ENCODE assay signal across 9 mouse cellular contexts in the genomic region with DNA sequence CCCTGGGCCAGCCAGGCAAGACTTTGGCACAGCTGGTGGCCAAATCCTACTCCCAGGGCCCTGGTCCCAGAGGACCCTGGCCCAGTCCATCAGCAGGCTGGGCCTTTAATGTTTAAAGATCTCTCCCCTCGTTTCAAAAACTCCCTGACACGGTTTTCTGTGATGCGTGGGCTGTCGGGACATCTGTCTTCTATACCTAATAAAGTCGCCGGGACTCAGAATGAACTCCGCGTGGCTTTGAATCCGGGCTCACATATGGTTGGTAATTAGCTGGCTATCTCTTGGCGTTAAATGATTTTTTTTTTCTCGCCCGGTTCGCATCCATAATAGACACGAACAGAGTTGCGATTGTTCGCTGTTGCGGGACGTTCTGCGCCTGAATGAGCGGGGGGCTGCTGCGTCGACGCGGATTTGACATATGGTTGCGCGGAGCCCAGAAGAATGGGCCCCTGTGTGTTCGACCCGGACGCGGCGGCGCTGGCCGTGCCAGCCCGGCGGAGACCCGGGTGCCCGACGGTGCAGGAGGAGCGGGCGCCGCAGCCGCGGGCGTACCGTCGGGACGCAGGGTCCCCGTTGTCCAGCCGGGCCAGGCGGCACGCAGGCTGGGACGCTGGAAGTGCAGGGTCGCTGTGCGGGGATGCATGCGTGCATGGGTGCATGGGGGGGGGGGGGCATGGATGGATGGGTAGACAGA. TPM values are rescaled to one million over a fixed set of nuclear protein-coding genes. Genes with fewer than 3 reads are reported as not detected.
DNase-seq lines count a peak whose midpoint lies in the region; ATAC-seq and TF ChIP-seq lines count a peak whose summit lies in the region.
"Had no signal": no experiment of that assay in that cellular context is flagged by ENCODE, and none has a peak within 500 bp of the region (broad histone marks: within the 10 kb centered on the region; RNA-seq: fewer than 3 reads in every experiment).

No protein-coding gene starts in this region.

- peak overlapping the region; percentile 61 for H3K4me2 ChIP-seq in hindbrain, embryonic 13.5 days
- peak overlapping the region; percentile 59 for H3K4me2 ChIP-seq in midbrain, embryonic 12.5 days (replicated peaks)

- TF ChIP-seq POLR2A in heart, adult 2 months (IDR thresholded peaks at IDR 0.05; ENCODE audit: insufficient read depth, low read depth, low read length): no peak

- no peaks in the 10 kb centered on the region for H3K79me2 ChIP-seq in heart, adult 2 months (replicated peaks; ENCODE audit: control insufficient read depth, insufficient read depth, low read length)

- WGBS in heart, adult 2 months: 23% methylated on average over 55 of the region's 55 CpGs
- WGBS in hindbrain, embryonic 13.5 days: under 1% methylated on average over 55 of the region's 55 CpGs
- 1% methylated on average over 55 of the region's 55 CpGs for WGBS in midbrain, embryonic 12.5 days

- no peak overlapping the region; the same call in 1 of the 2 replicates for H3K4me3 ChIP-seq in heart, adult 2 months
- peak overlapping the region; percentile 34 for H3K4me3 ChIP-seq in hindbrain, embryonic 13.5 days
- peak overlapping the region; percentile 37 for H3K4me3 ChIP-seq in midbrain, embryonic 12.5 days

- no peak overlapping the region for H3K27ac ChIP-seq in heart, adult 2 months
- peak overlapping the region; percentile 85 for H3K27ac ChIP-seq in hindbrain, embryonic 13.5 days
- H3K27ac ChIP-seq in midbrain, embryonic 12.5 days (replicated peaks): peak overlapping the region; percentile 93

- H3K9ac ChIP-seq in heart, adult 2 months (ENCODE audit: low read depth, low read length): peak overlapping the region; percentile 50
- peak overlapping the region; percentile 74 for H3K9ac ChIP-seq in hindbrain, embryonic 13.5 days
- peak overlapping the region; percentile 61 for H3K9ac ChIP-seq in midbrain, embryonic 12.5 days (replicated peaks)

- ATAC-seq in hindbrain, embryonic 13.5 days (ENCODE audit: low FRiP score): peak; percentile 55
- peak; percentile 57 for ATAC-seq in midbrain, embryonic 12.5 days (ENCODE audit: low FRiP score, low read depth)

- no peak for TF ChIP-seq EP300 in heart, adult 2 months (IDR thresholded peaks at IDR 0.05; ENCODE audit: insufficient read depth, low read depth, low read length)

- no peak for TF ChIP-seq CTCF in heart, adult 2 months (IDR thresholded peaks at IDR 0.05)

- H3K36me3 ChIP-seq in heart, adult 2 months (ENCODE audit: control insufficient read depth, insufficient read depth, low read length): no peaks in the 10 kb centered on the region
- no peaks in the 10 kb centered on the region for H3K36me3 ChIP-seq in hindbrain, embryonic 13.5 days
- no peaks in the 10 kb centered on the region for H3K36me3 ChIP-seq in midbrain, embryonic 12.5 days

- DNase-seq in heart, adult 2 months: no peak
- DNase-seq in heart, adult 11 months: no peak
- DNase-seq in R1 (ENCODE audit: low read depth, low spot score): peak; percentile 16
- no peak for DNase-seq in thymus, adult 18-20 months
- DNase-seq in spleen, postnatal 36 days (ENCODE audit: low spot score in 2 of 2): no peak
- DNase-seq in thymus, postnatal 25 days: no peak

- no peaks in the 10 kb centered on the region; the same call in 1 of the 2 replicates for H3K4me1 ChIP-seq in heart, adult 2 months (ENCODE audit: control insufficient read depth, insufficient read depth, low read length)
- H3K4me1 ChIP-seq in hindbrain, embryonic 13.5 days (replicated peaks): peaks cover 40% of the 10 kb centered on the region
- H3K4me1 ChIP-seq in midbrain, embryonic 12.5 days: peaks cover 48% of the 10 kb centered on the region

- intact Hi-C loops in heart, adult 2 months (cut with DNase I): no loop called here

- H3K27me3 ChIP-seq in heart, adult 2 months (ENCODE audit: control insufficient read depth, insufficient read depth, low read length): peaks cover 6% of the 10 kb centered on the region
- peaks cover 42% of the 10 kb centered on the region for H3K27me3 ChIP-seq in hindbrain, embryonic 13.5 days
- peaks cover 54% of the 10 kb centered on the region for H3K27me3 ChIP-seq in midbrain, embryonic 12.5 days

- H3K9me3 ChIP-seq in hindbrain, embryonic 13.5 days: no peaks in the 10 kb centered on the region
- no peaks in the 10 kb centered on the region for H3K9me3 ChIP-seq in midbrain, embryonic 12.5 days

RNA-seq across cellular contexts. Expression of a gene that starts 15.7 kb away (rescaled TPM):
- 10 to 100 TPM; 33.9 to 42.4 TPM for total RNA-seq in heart, adult 2 months (2021)
- polyA plus RNA-seq in heart, adult 2 months (2012; rRNA removed): 12.3 and 15.7 TPM in 2 replicates
- 359 and 375 TPM in 2 replicates for polyA plus RNA-seq in hindbrain, embryonic 13.5 days (2015; fragmentation: Nextera tagmentation; extraction: Ambion mirVana)
- 875 and 1,070 TPM in 2 replicates for polyA plus RNA-seq in midbrain, embryonic 12.5 days (2016; fragmentation: Nextera tagmentation; extraction: Ambion mirVana)

RNA-seq across cellular contexts. Expression of a gene that starts 28.4 kb away (rescaled TPM):
- under 1 TPM; 0.36 to 0.42 TPM for total RNA-seq in heart, adult 2 months (2021)
- 2.3 and 2.5 TPM in 2 replicates for polyA plus RNA-seq in heart, adult 2 months (2012; rRNA removed)
- polyA plus RNA-seq in hindbrain, embryonic 13.5 days (2015; fragmentation: Nextera tagmentation; extraction: Ambion mirVana): 0.60 and 0.78 TPM in 2 replicates
- 0.38 and 0.48 TPM in 2 replicates for polyA plus RNA-seq in midbrain, embryonic 12.5 days (2016; fragmentation: Nextera tagmentation; extraction: Ambion mirVana)

RNA-seq across cellular contexts. Expression of a gene that starts 57.8 kb away (rescaled TPM):
- total RNA-seq in heart, adult 2 months (2021): not detected
- not detected in 2 replicates for polyA plus RNA-seq in heart, adult 2 months (2012; rRNA removed)
- polyA plus RNA-seq in hindbrain, embryonic 13.5 days (2015; fragmentation: Nextera tagmentation; extraction: Ambion mirVana): 0.53 and 1.5 TPM in 2 replicates
- polyA plus RNA-seq in midbrain, embryonic 12.5 days (2016; fragmentation: Nextera tagmentation; extraction: Ambion mirVana): 1.4 and 1.5 TPM in 2 replicates
- total RNA-seq: gastrocnemius, postnatal 10 days had no signal

Comparison
In these comparisons a context has a peak if more than half of its experiments do, and no peak if none do; other contexts are left out.
1. RNA of a gene that starts 15.7 kb away (polyA plus RNA-seq): 875 to 1,070 TPM in midbrain, embryonic 12.5 days and 359 to 375 TPM in hindbrain, embryonic 13.5 days; 12.3 to 15.7 TPM in heart, adult 2 months; every median in the first group is over 10 times any median in the second.
2. Peak in every context shown above with its lines, with median percentiles within 50 percentile points of each other: H3K9ac ChIP-seq.